Mouse (Mus musculus) midbrain, embryonic 11.5 days (tissue): ENCODE data around the gene A930033H14Rik. TPM values are rescaled to one million over a fixed set of nuclear protein-coding genes. Genes with fewer than 3 reads are reported as not detected.

Experiments
- ATAC-seq: fragments of 200-750 bp; cut with Nextera tagmentation; 2 replicates; pipeline ENCODE4 v1.8.0; 2017; ENCODE audit warnings: moderate TSS enrichment, moderate library complexity; ENCODE audit not compliant: low FRiP score
- DNase-seq: peaks from one replicate; pipeline ENCODE4 v3.0.0; 2015; ENCODE audit warnings: low spot score; ENCODE audit errors: missing footprints
- H3K27ac ChIP-seq: fragments of 300-500 bp; sonication (generic); 2 replicates; pipeline ENCODE4 v1.5.1; 2014; ENCODE audit warnings: low read depth, low read length
- H3K27me3 ChIP-seq: fragments of 300-500 bp; sonication (generic); 2 replicates; pipeline ENCODE4 v1.6.1; 2014; ENCODE audit warnings: mild to moderate bottlenecking, low read length, moderate library complexity, mixed read lengths; ENCODE audit not compliant: control insufficient read depth, insufficient read depth
- H3K36me3 ChIP-seq: fragments of 300-500 bp; sonication (generic); 2 replicates; pipeline ENCODE4 v1.6.1; 2014; ENCODE audit warnings: mild to moderate bottlenecking, low read length, moderate library complexity, mixed read lengths; ENCODE audit not compliant: control insufficient read depth, insufficient read depth
- H3K4me1 ChIP-seq: fragments of 300-500 bp; sonication (generic); 2 replicates; pipeline ENCODE4 v1.6.1; 2014; ENCODE audit warnings: low read length; ENCODE audit not compliant: control insufficient read depth, insufficient read depth
- H3K4me2 ChIP-seq: fragments of 300-500 bp; sonication (generic); 2 replicates; pipeline ENCODE4 v1.6.1; 2014; ENCODE audit warnings: mild to moderate bottlenecking, moderate library complexity
- H3K4me3 ChIP-seq: fragments of 300-500 bp; sonication (generic); 2 replicates; pipeline ENCODE4 v1.5.1; 2014; ENCODE audit warnings: low read depth, low read length
- H3K9ac ChIP-seq: fragments of 300-500 bp; sonication (generic); 2 replicates; pipeline ENCODE4 v1.6.1; 2014; ENCODE audit warnings: low read length
- H3K9me3 ChIP-seq: fragments of 300-500 bp; sonication (generic); 2 replicates; pipeline ENCODE4 v1.6.1; 2016; ENCODE audit warnings: low read length; ENCODE audit not compliant: control insufficient read depth
- WGBS: fragments of 180-500 bp; shearing (Covaris S2); extraction: QIAGEN DNeasy Blood & Tissue Kit; methylation state at CpG from one replicate; pipeline ENCODE4 v1.1.7; 2014; 5-methylcytosine and 5-hydroxymethylcytosine counted together
- polyA plus RNA-seq: library from polyadenylated mRNA; unstranded; fragments of >200 nt; fragmentation: Nextera tagmentation; extraction: Ambion mirVana; gene quantifications from 2 replicates; pipeline ENCODE4 v1.2.1, GENCODE M21; 2014

The A930033H14Rik gene
- polyA plus RNA-seq = 0.82 and 0.91 TPM in 2 replicates

GRCm38 (mm10) chr10:69212542-69213440 is at the start of gene A930033H14Rik:
A930033H14Rik (minus strand) TSS chr10:69213098.
- DNase-seq (peak; percentile 98), ATAC-seq (peak; percentile 90)
- under 1% methylated on average over 78 of the region's 84 CpGs for WGBS
- Histone ChIP-seq H3K4me1 (peaks cover 11% of the 10 kb centered on the region; the same call in 1 of the 2 replicates), H3K36me3 (no peaks in the 10 kb centered on the region; the same call in 1 of the 2 replicates), H3K9me3 (no peaks in the 10 kb centered on the region), H3K27ac (peak within 1 kb of the TSS; percentile 95), H3K27me3 (no peaks in the 10 kb centered on the region), H3K4me3 (peak within 1 kb of the TSS; percentile 79), H3K9ac (peak within 1 kb of the TSS; percentile 97), H3K4me2 (peak within 1 kb of the TSS; percentile 69)

GRCm38 (mm10) chr10:69259929-69260328 is 47.0 kb upstream of the A930033H14Rik start:
- H3K27ac ChIP-seq = no peak overlapping the region
- 89% methylated on average over 8 of the region's 8 CpGs for whole genome bisulfite sequencing

GRCm38 (mm10) chr10:69259161-69259560 is 46.3 kb upstream of the A930033H14Rik start:
- Histone ChIP-seq H3K27ac (no peak overlapping the region), H3K9ac (no peak overlapping the region), H3K4me3 (no peak overlapping the region), H3K4me1 (peaks cover 5% of the 10 kb centered on the region; the same call in 1 of the 2 replicates), H3K9me3 (no peaks in the 10 kb centered on the region), H3K27me3 (no peaks in the 10 kb centered on the region), H3K36me3 (no peaks in the 10 kb centered on the region), H3K4me2 (no peak overlapping the region)
- WGBS = 67% methylated on average over 2 of the region's 2 CpGs
- ATAC-seq = no peak
- no peak for DNase-seq

More at GRCm38 (mm10) chr10:69259929-69260328, 47.0 kb upstream of the A930033H14Rik start:
- Histone ChIP-seq H3K4me3 (no peak overlapping the region), H3K27me3 (no peaks in the 10 kb centered on the region), H3K36me3 (no peaks in the 10 kb centered on the region), H3K9me3 (no peaks in the 10 kb centered on the region), H3K9ac (no peak overlapping the region), H3K4me2 (no peak overlapping the region), H3K4me1 (no peaks in the 10 kb centered on the region; the same call in 1 of the 2 replicates)
- DNase-seq (no peak), ATAC-seq (no peak)

- no peak for ATAC-seq
- H3K4me1 ChIP-seq = peaks cover 10% of the 10 kb centered on the region
- no peak for DNase-seq
Measured at GRCm38 (mm10) chr10:69258588-69258987, 45.7 kb upstream of the A930033H14Rik start.

GRCm38 (mm10) chr10:69257592-69258133 is 44.8 kb upstream of the A930033H14Rik start:
- H3K4me2 ChIP-seq = no peak overlapping the region
- no peak overlapping the region for H3K27ac ChIP-seq
- peaks cover 15% of the 10 kb centered on the region for H3K4me1 ChIP-seq
- H3K9ac ChIP-seq = no peak overlapping the region
- no peak for DNase-seq
- ATAC-seq = no peak
- WGBS = 87% methylated on average over 6 of the region's 6 CpGs
- no peaks in the 10 kb centered on the region for H3K27me3 ChIP-seq
- no peaks in the 10 kb centered on the region for H3K9me3 ChIP-seq
- no peak overlapping the region for H3K4me3 ChIP-seq
- H3K36me3 ChIP-seq = no peaks in the 10 kb centered on the region

More at GRCm38 (mm10) chr10:69258588-69258987, 45.7 kb upstream of the A930033H14Rik start:
- no peaks in the 10 kb centered on the region for H3K27me3 ChIP-seq
- no peak overlapping the region for H3K27ac ChIP-seq
- H3K9ac ChIP-seq = no peak overlapping the region
- H3K9me3 ChIP-seq = no peaks in the 10 kb centered on the region
- H3K4me3 ChIP-seq = no peak overlapping the region
- no peaks in the 10 kb centered on the region for H3K36me3 ChIP-seq
- H3K4me2 ChIP-seq = no peak overlapping the region
- WGBS = 69% methylated on average over 9 of the region's 9 CpGs

GRCm38 (mm10) chr10:69255594-69255993 is 42.7 kb upstream of the A930033H14Rik start:
- no peak overlapping the region for H3K9ac ChIP-seq
- H3K36me3 ChIP-seq = no peaks in the 10 kb centered on the region
- DNase-seq (no peak), ATAC-seq (no peak)
- H3K27ac ChIP-seq = no peak overlapping the region
- H3K9me3 ChIP-seq = no peaks in the 10 kb centered on the region
- no peak overlapping the region for H3K4me2 ChIP-seq
- WGBS = 64% methylated on average over 5 of the region's 5 CpGs
- H3K27me3 ChIP-seq = no peaks in the 10 kb centered on the region
- no peak overlapping the region for H3K4me3 ChIP-seq
- H3K4me1 ChIP-seq = peaks cover 15% of the 10 kb centered on the region

- peak; percentile 83 for ATAC-seq
- Histone ChIP-seq H3K4me3 (no peak overlapping the region), H3K36me3 (no peaks in the 10 kb centered on the region), H3K27ac (peak overlapping the region; percentile 35; the same call in 1 of the 2 replicates), H3K9ac (no peak overlapping the region), H3K27me3 (no peaks in the 10 kb centered on the region), H3K9me3 (no peaks in the 10 kb centered on the region), H3K4me1 (peaks cover 15% of the 10 kb centered on the region), H3K4me2 (no peak overlapping the region)
- WGBS = 8% methylated on average over 8 of the region's 8 CpGs
- peak; percentile 92 for DNase-seq
Measured at GRCm38 (mm10) chr10:69254390-69254847, 41.5 kb upstream of the A930033H14Rik start.

GRCm38 (mm10) chr10:69253686-69254080 is 40.8 kb upstream of the A930033H14Rik start:
- Histone ChIP-seq H3K9me3 (no peaks in the 10 kb centered on the region), H3K27ac (peak overlapping the region; percentile 35; the same call in 1 of the 2 replicates), H3K4me2 (no peak overlapping the region), H3K4me3 (no peak overlapping the region), H3K27me3 (no peaks in the 10 kb centered on the region), H3K36me3 (no peaks in the 10 kb centered on the region), H3K9ac (no peak overlapping the region), H3K4me1 (peaks cover 15% of the 10 kb centered on the region)
- DNase-seq = no peak
- 66% methylated on average over 5 of the region's 5 CpGs for WGBS
- ATAC-seq = no peak
